Mouse (Mus musculus) adipocyte (in vitro differentiated cells): ENCODE results near the gene Fam69a.
"Not testable (repeated sequence)": the region's sequence is repeated elsewhere in the genome, so short reads cannot be mapped to it uniquely, and the experiment has no call there.

ENCODE experiments used
- DNase-seq: peaks from one replicate; pipeline ENCODE4 v3.0.0-alpha.2; 2016; ENCODE audit warnings: low spot score

Fam69a gene

DNA sequence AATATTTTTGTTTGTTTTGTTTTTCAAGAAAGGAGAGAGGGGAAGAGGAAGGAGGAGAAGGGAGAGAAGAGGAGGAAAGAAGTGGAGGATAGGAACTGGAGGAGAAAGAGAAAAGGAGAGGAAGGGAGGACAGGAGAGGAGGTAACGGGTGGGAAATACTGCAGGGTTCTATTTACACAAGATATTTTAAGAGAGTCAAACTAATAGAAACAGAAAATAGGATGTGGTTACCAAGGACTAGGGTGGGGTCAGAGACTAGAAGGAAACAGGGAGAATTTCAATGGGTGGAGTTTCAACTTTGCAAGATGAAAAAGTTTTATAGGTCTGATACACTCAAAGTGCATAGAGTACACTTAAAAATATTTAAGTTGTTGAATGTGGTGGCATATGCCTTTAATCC is 7.0 kb downstream of the Fam69a start:
- no peak for DNase-seq

DNA sequence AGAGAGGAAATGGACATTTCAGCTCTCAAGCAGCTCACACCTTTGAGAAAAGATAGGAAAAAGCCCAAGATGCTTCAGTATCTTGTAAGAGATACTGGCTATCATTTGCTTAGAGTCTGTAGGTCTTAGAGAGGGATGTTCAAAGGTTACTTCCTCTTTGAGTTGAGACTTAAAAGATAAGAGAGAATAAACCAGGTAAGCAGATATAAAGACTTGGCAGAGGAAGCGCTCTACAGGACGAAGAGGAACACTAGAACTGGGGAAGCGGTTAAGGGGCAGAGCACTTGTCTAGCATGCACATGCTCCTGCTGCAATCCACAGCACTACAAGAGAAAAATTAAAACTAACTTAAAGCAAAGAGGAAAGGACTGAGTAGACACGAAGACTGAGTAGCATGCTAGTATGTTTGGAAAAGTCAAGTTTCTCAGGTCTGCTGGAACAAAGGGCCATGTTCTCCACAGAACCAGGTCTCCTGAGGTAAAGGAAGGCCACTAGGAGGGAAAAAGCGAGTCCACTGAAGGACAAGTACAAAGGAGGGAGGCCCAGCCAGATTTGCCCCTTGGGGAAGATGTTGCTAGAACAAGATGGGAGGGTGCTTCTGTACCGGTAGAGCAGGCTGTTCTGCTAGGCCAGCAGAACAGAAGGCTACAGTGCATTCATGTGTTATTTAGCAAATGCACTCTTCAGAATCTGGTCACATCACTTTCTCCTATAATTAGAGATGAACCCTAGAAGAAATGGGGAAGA is 8.4 kb downstream of the Fam69a start:
- DNase-seq = no peak

DNA sequence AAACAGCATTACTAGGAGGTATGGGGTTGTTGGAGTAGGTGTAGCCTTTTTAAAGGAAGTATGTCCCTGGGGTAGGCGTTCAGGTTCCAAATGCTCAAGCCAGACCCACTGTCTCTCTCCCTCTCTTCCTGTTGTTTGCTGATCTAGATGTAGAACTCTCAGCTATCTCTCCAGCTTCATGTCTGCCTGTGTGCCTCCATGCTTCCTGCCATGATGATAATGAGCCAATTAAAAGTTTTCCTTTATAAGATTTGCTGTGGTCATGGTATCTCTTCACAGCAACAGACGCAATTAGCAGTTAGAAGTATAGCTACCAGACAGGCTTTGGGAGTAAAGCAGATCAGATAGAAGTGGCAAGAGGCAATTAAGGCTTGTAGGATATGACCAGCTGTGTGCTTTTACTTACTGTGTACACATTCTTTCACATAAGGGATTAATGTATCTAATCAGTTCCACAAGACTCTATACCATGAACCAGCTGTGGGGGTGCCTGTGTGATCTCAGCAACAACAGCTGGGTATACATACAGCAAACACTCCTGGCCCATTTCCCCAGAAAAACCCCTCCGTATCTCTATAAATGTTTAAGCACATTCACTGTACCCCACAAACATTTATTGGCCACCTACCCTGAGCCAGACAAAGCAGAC is 9.1 kb downstream of the Fam69a start:
- no peak for DNase-seq

DNA sequence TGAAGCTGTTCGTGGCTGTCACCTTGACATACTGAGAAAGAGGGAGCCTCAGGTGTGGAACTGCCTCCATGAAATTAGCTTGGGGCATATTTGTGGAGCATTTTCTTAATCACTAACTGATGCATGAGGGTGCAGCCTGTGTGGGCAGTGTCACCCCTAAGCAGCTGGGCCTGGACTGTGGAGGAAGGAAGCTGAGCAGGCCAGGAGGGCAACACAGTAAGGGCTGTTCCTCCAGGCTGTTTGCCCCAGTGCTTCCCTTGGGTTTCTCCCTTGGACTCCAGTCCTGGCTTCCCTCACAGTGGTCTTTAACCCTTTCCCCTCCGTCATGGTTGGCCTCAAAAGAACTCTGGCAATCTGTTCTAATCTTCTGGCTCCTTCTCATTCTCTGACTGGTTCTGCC is 13.6 kb downstream of the Fam69a start:
- no peak for DNase-seq

DNA sequence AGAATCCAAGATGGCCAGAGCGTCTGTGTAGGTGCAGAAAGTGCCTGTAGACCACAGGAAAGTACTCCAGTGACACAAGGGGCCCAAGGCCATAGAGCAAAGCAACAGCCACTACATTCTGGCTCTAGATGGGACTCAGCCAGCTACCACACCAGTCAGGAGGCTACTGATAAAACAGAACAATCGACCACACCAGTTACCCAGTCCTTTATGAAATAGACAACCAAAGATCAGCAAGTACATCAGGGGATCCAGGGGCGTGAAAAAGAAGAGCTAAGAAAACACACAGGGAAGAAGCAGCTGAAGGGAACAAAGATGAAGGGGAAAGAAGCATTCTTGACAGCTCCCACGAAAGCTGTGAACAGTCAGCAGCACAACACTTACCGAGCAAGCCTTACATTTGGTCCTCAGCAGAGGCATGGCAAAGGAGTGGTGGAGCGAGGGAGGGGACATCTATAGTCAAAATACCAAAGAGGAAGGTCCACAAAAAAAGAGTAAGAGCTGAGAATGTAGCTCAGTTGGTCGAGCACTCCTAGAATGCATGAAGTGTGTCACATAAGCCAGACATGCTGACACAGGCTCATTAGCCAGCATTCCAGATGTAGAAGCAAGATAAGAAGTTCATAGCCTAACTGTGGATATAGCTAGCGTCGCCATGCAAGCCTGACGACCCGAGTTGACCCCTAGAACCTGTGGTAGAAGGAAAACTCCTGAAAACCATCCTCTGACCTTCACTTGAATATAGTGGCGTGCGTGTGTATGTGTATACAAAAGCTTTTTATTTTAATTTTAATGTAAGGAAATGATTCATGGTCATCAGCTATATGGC is 14.2 kb downstream of the Fam69a start:
- no peak for DNase-seq

DNA sequence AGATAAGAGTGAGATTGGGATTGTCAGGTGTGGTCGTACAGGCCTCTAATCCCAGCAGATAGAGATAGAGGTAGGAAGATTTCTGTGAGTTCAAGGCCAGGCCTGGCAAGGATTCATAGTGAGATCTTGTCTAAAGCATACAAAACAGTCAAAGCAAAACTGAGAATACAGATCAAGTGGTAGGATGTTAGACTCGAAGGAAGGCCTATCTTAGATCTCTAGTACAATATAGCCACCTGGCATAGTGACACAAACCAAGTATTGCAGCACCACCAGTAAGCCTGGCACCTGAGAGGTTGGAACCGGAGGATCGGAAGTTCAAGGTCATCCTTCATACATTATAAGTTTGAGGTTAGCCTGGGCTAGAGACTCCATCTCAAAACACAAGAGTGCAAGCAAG is 15.8 kb downstream of the Fam69a start:
- no peak for DNase-seq

DNA sequence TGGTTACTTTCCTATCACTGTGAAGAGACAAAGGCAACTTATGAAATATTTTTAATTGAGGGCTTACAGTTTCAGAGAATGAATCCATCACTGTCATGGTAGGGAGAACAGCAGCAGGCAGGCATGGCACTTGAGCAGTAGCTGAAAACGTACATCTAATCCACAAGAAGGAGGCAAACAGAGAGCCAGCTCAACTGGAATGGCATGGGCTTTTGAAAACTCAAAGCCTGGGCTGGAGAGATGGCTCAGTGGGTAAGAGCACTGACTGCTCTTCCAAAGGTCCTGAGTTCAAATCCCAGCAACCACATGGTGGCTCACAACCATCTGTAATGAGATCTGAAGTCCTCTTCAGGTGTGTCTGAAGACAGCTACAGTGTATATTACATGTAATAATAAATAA is 17.1 kb downstream of the Fam69a start:
- not testable (repeated sequence) for DNase-seq

DNA sequence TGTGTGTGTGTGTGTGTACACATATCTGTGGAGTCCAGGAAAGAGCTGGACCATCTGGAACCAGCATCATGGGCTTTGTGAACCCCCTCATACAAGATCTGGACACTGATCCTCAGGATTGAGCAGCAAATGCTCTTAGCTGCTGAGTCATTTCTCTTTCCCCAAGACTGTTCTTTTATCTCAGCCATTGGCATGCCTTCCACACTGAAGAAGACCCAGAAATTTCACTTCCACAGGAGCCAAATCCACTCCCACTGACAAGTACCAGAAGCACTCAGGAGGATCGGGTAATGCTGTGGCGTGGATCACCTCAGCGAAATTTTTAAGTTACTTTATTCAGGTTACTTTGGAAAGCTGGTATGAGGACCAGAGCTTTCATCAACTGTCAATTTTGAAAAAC is 18.8 kb downstream of the Fam69a start:
- no peak for DNase-seq

DNA sequence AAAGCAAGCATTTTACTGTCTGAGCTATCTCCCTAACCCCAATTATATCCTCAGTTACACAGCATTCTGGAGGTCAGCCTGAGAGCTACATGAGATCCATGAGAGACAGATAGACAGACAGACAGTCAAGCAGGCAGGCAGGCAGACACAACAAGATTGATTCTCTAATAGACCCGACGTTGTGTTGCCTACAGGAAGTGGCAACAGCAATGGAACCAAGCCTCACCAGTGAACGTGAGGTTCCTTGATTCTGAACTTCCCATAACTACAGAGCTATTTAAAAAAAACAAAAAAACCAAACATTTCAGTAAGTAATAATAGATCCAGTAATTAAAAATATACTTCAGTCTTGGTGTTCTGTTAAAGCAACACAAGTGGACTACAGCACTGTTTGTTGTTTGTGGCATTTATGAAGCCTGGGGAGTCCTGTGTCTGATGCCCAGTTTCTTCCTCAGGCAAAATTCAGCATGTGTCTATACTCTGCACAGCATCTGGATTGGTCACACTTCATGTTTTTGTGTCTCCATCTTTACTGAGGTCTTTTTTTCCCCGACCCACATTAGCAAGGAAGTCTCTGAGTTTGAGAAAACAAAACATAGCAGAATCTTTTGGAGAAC is 19.9 kb downstream of the Fam69a start:
- DNase-seq = no peak

DNA sequence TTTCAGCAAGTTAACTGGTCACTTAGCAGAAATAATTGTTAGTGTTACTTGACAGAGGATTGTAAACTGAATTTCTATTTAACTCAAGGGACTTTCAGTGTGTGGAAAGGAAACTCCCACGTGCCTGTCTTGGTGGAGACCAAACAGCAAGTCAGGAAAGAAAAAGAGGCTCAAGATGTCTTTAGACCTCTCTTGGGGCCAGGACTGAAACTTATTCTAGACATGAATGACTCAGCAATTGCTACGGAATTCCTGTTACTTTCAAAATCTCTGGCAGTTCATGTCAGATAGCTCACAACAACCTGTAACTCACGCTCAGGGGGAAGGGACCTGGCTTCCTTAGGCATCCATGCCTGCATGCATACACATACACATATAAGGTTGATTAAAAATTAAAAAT is 20.7 kb downstream of the Fam69a start:
- DNase-seq = peak; percentile 56

DNA sequence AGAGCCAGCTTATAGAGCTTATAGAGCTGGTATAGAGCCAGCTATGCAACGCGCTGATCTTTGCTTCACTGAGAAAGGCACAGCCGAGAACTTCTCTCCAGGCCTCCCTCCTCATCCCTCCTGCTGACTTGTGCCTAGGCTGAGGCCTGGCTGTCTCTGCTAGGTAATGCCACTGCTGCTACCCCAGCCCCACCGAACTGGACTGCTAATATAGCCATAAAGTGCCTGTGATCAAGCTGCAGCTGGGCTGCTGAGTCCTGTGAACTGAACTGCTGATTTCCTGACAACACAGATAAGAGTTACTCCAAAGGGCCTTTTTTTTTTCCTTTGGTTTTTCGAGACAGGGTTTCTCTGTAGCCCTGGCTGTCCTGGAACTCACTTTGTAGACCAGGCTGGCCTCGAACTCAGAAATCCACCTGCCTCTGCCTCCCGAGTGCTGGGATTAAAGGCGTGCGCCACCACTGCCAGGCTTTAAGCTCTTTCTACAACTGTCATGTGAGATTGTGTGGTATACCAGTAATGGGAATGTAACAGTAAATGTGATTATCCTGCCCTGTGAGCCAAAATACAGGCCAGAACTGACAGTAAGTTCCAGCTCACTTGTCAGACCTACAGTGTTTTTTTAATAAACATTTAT is 21.4 kb downstream of the Fam69a start:
- DNase-seq = no peak

DNA sequence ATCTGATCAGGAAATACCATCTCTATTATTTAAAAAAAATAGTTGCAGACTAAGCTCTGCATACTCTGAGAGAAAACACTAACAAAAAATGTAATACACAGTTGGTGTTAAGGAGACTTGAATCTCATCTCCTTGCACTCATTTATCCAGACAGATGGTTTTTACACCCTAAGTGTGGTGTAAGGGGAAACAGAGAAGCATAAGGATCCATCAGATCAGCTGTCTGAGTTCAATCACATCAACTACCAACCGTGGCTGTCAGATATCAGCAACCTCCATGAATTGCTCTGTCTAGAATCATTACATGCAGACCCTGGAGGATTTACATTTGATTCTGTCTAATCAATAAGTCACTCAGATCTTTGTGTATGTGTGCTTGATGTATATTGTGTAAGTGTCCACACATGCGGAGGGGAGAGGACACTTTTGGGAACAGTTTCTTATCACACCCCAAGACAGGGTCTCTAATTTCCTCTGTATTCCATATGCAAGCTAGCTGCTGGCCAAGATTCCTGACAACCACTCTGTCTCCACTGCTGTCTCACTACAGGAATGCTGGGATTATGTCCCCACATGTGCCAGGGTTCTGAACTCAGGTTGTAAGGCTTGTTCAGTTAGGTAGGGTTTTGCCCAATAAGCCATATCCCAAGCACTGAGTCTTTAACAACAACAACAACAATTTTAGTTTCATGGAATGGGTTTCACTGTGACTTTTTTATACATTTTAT is 22.7 kb downstream of the Fam69a start:
- DNase-seq = no peak

DNA sequence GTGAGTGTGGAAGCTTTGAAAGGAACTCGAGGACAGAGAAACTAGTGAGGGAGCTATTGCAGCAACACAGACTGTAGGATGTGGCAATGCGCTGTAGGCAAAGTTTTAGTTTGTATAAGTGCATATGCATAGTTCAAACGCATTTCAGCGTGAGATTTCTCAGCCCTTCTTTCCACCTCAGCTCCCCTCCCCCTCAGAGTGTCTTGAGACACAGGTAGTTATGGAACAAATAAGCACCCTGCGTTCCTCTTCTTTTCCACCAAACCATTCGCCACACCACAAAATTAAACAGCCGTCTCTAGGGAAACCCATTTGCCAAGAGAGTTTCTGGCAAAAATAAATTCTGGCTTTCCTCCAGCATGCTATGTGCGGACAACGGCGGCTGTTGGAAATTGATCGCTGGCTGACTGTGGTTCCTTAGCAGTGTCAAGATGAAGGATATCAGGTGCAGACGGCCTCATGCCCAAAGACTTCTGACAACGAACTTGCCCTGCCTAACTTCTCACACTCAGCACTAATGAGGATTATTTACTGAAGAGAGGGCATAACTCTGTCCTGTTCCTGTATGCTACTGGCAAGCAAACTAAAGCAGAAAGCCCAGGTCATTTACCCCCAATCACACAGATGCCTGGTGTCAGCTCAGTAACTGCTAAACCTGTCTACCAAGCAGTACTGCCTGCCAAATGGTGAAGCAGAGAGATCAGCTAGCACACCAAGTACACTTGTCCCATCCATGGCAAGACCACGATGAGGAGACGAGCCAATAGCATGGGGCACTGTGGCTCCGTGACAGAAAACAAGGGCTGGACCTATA is 25.2 kb downstream of the Fam69a start:
- DNase-seq = peak; percentile 85

DNA sequence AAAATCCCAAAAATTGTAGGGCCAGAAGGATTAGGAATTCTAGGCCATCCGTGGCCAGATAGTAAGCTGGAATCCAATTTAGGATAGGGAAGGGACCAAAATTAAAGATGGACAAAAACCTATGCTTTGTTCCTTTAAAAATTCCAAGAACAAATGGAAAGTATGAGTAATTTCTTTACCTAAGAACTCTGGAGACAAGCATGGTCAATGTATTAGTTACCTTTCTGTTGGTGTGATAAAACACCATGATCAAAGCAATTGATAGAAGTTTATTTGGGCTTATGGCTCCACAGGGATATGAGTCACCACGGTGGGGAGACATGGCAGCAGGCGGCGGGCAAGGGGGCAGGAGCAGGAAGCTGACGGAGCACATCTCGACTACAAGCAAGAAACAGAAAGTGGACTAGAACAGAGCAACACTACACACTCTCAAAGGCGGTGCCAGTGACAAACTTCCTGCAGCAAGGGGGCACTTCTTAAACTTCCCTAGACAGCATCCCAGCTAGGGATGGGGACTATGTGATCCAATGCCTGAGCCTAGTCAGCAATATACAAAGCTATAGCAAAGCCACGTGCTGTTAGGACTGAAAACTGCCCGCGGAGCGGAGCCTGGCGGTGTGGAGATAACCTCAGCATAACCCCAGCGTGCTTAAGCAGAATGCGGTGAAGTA is 26.2 kb downstream of the Fam69a start:
- no peak for DNase-seq

DNA sequence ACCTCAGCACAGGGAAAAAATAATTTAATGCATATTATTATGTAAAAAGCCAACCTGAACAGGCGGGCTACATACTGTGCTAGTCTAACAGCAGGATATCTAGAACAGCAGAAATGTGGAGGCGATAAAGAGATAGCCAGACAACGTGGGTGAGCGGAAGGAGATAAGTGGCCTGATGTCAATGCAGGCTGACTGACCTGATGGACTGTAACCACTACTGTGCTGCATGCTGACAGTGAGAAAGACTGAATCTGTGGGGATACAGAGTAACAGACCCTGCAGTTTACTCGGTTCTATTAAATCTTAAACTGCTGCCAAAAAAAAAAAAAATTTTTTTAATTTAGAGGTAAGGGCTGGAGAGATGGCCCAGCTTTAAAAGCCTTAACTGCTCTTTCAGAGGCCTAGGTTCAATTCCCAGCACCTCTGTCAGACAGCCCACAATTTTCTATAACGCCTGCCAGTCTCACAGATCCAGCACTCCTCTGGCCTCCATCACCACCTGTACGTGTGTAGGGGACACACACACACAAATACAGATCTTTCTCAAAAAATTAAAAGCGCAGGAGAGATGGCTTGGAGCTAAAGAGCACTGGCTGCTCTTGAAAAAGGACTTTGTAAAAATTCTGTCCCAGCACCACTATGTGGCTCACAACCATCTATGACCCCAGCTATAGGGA is 27.1 kb downstream of the Fam69a start:
- DNase-seq = no peak

DNA sequence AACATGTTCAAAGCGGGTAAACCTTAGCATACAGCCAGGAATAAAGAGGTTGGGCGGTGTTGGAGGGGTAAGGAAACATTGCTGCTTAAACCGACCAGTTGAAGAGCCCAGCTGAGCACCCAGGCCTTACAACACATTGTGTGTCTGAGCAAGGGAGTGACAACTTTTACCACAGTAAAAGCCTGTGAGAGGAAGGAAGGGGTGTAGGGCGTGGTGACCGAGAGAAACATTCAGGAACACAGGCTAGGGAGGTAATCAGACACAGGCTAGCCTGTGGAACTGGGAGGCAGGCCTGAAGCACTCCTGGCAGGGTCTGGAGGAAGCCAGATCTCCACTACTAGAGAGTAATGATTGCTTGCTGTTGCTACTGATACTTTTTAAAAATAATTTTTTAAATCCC is 36.2 kb downstream of the Fam69a start:
- DNase-seq = no peak

DNA sequence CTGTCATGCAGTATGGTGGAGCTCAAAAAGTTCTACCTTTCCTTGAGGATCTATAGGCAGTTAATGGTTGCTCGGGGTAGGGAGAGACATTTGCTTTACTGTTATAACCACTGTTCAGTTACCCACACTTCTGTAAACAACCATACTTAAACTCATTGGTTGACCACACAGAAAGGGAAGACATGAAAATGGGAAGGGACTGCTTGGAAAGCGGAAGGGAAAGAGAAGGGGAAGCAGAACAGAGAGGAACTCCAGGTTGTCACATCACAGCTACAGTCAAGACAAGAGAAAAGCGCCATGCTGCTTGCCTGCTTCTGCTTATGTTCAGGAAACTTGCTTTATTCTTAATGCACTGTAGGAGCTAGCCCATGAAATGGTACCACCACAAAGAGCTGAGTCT is 37.3 kb downstream of the Fam69a start:
- DNase-seq = no peak

DNA sequence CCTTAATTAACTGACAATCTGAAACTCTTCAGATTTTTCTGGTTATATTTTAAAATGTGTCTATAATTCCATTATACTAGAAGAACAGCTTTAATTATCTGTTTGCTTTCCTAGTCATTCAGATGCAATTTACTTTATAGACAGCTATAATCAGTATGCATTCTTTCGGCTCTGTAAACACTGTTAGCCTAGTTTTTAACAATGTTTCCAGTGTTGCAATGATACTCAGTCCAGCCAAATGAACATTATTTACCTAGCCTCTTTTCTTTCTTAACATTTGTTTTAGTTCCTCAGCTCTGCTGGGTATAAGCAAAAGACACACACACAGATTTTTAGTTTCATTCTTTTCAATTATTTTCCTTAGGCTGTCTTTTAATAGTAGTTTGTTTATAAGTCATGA is 38.0 kb downstream of the Fam69a start:
- peak; percentile 73 for DNase-seq

DNA sequence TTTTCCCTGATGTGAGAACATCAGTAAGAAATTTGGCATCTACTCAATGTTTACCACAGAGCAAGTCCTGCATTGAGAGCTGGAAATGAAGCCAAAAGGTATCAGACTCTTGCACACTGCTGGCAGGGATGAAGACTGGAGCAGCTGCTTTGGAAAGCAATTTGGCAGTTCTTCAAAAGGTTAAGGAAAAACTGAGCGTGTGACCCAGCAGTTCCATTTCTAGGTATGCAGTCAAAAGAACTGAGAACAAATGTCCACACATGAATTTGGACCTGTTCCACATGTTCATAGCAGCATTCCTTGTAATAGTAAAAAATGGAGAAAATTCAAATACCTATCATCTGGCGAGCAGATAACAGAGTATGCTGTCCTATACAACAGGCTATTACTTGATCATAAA is 39.3 kb downstream of the Fam69a start:
- peak; percentile 92 for DNase-seq
